Mouse (Mus musculus) G1E (cell line): Measurements from ENCODE around the gene Prkca. TPM values are rescaled to one million over a fixed set of nuclear protein-coding genes. Genes with fewer than 3 reads are reported as not detected.

Experiments
- ATAC-seq: 2 replicates; pipeline ENCODE4 v1.8.0; 2016; ENCODE audit warnings: mild to moderate bottlenecking; ENCODE audit not compliant: insufficient number of reproducible peaks, poor library complexity, low FRiP score, severe bottlenecking; ENCODE audit errors: extremely low read depth
- DNase-seq: peaks from one replicate; pipeline ENCODE4 v3.0.0; 2012; ENCODE audit warnings: low spot score
- H3K27me3 ChIP-seq: 2 replicates; pipeline ENCODE4 v1.6.1; 2012; ENCODE audit warnings: mild to moderate bottlenecking, low read length, inconsistent platforms; ENCODE audit not compliant: insufficient read depth
- H3K36me3 ChIP-seq: replicated peaks from 2 replicates; pipeline ENCODE3; 2012; ENCODE audit warnings: mild to moderate bottlenecking, inconsistent platforms
- H3K4me1 ChIP-seq: 2 replicates; pipeline ENCODE4 v1.6.1; 2012; ENCODE audit warnings: low read depth, low read length, inconsistent platforms, mixed read lengths; ENCODE audit not compliant: insufficient read depth
- H3K4me3 ChIP-seq: 2 replicates; pipeline ENCODE4 v1.5.1; 2012; ENCODE audit warnings: low read depth, mild to moderate bottlenecking, inconsistent platforms, low read length, moderate library complexity, mixed read lengths
- H3K9me3 ChIP-seq: replicated peaks from 2 replicates; pipeline ENCODE4 v1.6.1; 2012; ENCODE audit warnings: inconsistent platforms
- CTCF ChIP-seq: IDR thresholded peaks from 2 replicates; pipeline ENCODE4 v1.5.1; 2012; ENCODE audit warnings: low read depth, low read length, inconsistent platforms, mixed read lengths
- GATA1 ChIP-seq: IDR thresholded peaks from 2 replicates; pipeline ENCODE4 v1.6.1; 2012; ENCODE audit warnings: borderline replicate concordance, low read length, inconsistent platforms, mixed read lengths
- GATA2 ChIP-seq: IDR thresholded peaks from 2 replicates; pipeline ENCODE4 v1.6.1; 2012; ENCODE audit warnings: low read depth, low read length, inconsistent platforms, borderline replicate concordance
- POLR2AphosphoS5 ChIP-seq: IDR thresholded peaks from 2 replicates; pipeline ENCODE4 v1.6.1; 2012; ENCODE audit warnings: low read depth, low read length, inconsistent platforms; ENCODE audit not compliant: insufficient replicate concordance
- TAL1 ChIP-seq: conservative IDR thresholded peaks from 2 replicates; pipeline ENCODE4 v1.6.1; 2012; ENCODE audit warnings: low read depth, low read length, inconsistent platforms, mixed read lengths
- polyA plus RNA-seq: library from polyadenylated mRNA; stranded (reverse); fragments of >175 nt; gene quantifications from 2 replicates; pipeline ENCODE4 v1.2.3, GENCODE M21; 2012
- total RNA-seq, 2 experiments: library from RNA; stranded (forward) in 1 of 2; stranded (reverse) in 1 of 2; fragments of 200-1000 nt in 1 of 2; fragments of >200 nt in 1 of 2; fragmentation: Nextera tagmentation in 1 of 2; gene quantifications; 2 replicates each; pipeline ENCODE4 v1.2.3; 2014 to 2017

The Prkca gene
- total and polyA plus RNA-seq, 3 experiments: 0.11 TPM; not detected in 2

- Histone ChIP-seq H3K36me3 (no peaks in the 10 kb centered on the region), H3K4me1 (no peaks in the 10 kb centered on the region), H3K27me3 (no peaks in the 10 kb centered on the region), H3K9me3 (peaks cover 21% of the 10 kb centered on the region), H3K4me3 (no peak overlapping the region)
- TF ChIP-seq CTCF (no peak), POLR2AphosphoS5 (no peak), GATA2 (no peak), GATA1 (no peak), TAL1 (no peak)
- no peak for DNase-seq
- ATAC-seq: no peak
Observed at GRCm38 (mm10) chr11:108294305-108294813, 49.4 kb downstream of the Prkca start.

- no peak for DNase-seq
- TF ChIP-seq CTCF (no peak), GATA2 (no peak), TAL1 (no peak), GATA1 (no peak), POLR2AphosphoS5 (no peak)
- H3K4me1 ChIP-seq: no peaks in the 10 kb centered on the region
- H3K4me3 ChIP-seq: no peak overlapping the region
- peaks cover 18% of the 10 kb centered on the region for H3K9me3 ChIP-seq
- no peak for ATAC-seq
- peaks cover under 1% of the 10 kb centered on the region; the same call in 1 of the 2 replicates for H3K27me3 ChIP-seq
- no peaks in the 10 kb centered on the region for H3K36me3 ChIP-seq
Observed at GRCm38 (mm10) chr11:108293843-108294242, 49.9 kb downstream of the Prkca start.

GRCm38 (mm10) chr11:108289192-108289591, 54.5 kb downstream of the Prkca start:
- ATAC-seq (no peak), DNase-seq (no peak)
- Histone ChIP-seq H3K4me1 (no peaks in the 10 kb centered on the region), H3K4me3 (no peak overlapping the region), H3K9me3 (peaks cover 22% of the 10 kb centered on the region), H3K36me3 (no peaks in the 10 kb centered on the region), H3K27me3 (peaks cover 2% of the 10 kb centered on the region; the same call in 1 of the 2 replicates)
- TF ChIP-seq TAL1: no peak
- TF ChIP-seq CTCF: no peak
- TF ChIP-seq GATA1: no peak
- TF ChIP-seq GATA2: no peak
- no peak for TF ChIP-seq POLR2AphosphoS5

DNA sequence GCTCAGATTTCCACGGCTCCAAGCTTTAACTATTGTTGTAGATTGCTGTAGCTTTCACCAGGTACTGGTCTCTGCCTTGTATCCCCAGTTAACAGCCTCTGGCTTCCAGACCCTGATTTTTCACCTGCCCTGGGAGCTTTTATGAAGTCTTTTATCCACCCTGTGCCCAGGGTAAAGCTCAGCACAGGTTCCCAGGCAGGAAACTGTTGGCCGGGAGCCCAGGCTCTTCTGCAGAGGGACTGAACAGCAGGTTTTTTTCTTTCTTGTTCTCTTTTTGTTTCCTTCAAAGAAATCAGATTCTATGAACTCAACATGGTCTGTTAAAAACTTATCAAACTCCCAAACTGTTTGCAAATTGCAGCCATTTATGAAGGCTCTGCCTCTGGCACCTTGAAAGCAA, 56.4 kb downstream of the Prkca start:
- DNase-seq (no peak), ATAC-seq (no peak)
- Histone ChIP-seq H3K9me3 (peaks cover 26% of the 10 kb centered on the region), H3K27me3 (peaks cover 2% of the 10 kb centered on the region; the same call in 1 of the 2 replicates), H3K4me3 (no peak overlapping the region), H3K36me3 (no peaks in the 10 kb centered on the region), H3K4me1 (no peaks in the 10 kb centered on the region)
- TF ChIP-seq CTCF (no peak), GATA1 (no peak), TAL1 (no peak), POLR2AphosphoS5 (no peak), GATA2 (no peak)

DNA sequence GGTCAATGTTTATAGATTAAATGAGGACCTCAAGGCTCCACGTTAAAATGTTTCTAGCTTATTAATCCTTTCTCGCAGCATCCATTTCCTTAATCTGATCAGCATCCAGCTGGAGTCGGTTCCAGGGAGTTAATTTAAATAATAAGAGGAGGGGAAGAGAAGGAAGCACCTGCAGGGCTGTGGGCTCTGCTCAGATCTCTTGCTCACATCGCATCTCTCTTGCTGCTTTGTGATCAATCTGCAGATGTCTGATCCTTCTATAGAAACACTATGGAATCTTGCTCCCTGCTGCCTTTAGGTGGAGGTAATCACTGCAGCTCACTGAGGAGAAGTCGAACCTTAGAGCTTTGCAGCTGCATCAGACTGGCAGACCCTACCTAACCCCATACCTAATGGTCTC, 58.7 kb downstream of the Prkca start:
- DNase-seq: no peak
- H3K27me3 ChIP-seq: peaks cover 2% of the 10 kb centered on the region; the same call in 1 of the 2 replicates
- H3K36me3 ChIP-seq: no peaks in the 10 kb centered on the region
- no peak overlapping the region for H3K4me3 ChIP-seq
- H3K4me1 ChIP-seq: no peaks in the 10 kb centered on the region
- TF ChIP-seq GATA1: no peak
- TF ChIP-seq POLR2AphosphoS5: no peak
- TF ChIP-seq TAL1: no peak
- TF ChIP-seq GATA2: no peak
- TF ChIP-seq CTCF: no peak
- no peak for ATAC-seq
- H3K9me3 ChIP-seq: peaks cover 20% of the 10 kb centered on the region

DNA sequence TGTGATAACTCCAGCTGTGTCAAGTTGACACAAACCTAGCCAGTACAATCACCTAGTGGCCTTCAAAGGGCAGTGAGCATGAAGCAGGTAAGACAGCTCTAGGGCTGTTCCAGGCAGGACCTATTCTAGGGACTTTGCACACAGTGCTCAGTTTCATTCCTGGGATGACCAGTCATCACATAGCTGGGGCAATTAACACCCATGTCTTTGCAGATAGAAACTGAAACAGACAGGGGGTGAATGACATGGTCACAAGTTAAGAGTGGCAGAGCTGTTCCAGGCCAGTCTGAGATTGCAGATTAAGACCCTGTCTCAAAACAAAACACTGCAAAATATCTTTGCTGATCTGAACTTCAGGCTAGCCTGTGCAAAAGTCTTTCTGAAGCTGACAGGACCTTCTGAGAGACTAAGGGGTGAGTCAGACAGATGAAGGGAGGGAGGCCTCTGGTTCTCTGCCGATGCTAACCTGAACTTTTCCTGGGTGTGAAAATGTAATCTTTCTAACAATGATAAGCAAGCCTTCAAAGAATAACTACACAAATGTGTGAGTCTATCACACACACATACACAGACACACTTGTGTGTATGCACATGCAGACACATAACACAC, 60.8 kb downstream of the Prkca start:
- H3K4me3 ChIP-seq: no peak overlapping the region
- H3K4me1 ChIP-seq: no peaks in the 10 kb centered on the region
- peaks cover 21% of the 10 kb centered on the region for H3K9me3 ChIP-seq

More for the DNA sequence above, 60.8 kb downstream of the Prkca start:
- Histone ChIP-seq H3K36me3 (no peaks in the 10 kb centered on the region), H3K27me3 (no peaks in the 10 kb centered on the region)
- no peak for TF ChIP-seq POLR2AphosphoS5
- no peak for TF ChIP-seq CTCF
- TF ChIP-seq GATA2: no peak
- no peak for TF ChIP-seq TAL1
- no peak for TF ChIP-seq GATA1
- ATAC-seq: no peak
- DNase-seq: no peak
